Mouse (Mus musculus): ENCODE data around the gene Cacng1.

Cacng1 gene

GRCm38 (mm10) chr11:107655538-107655937, 60.8 kb downstream of the Cacng1 start:
- DNase-seq (ENCODE audit: low spot score) = no peak

Measured in ovary, adult 18-20 months (tissue).